16 mouse cellular contexts compared by ENCODE assay signal in genomic region chr16:92903486-92903885, GRCm38 (mm10).
"Had no signal": no experiment of that assay in that cellular context is flagged by ENCODE, and none has a peak within 500 bp of the region (broad histone marks: within the 10 kb centered on the region; RNA-seq: fewer than 3 reads in every experiment).

No protein-coding gene starts in this region.

- H3K4me1 ChIP-seq: liver, embryonic 13.5 days; midbrain, embryonic 15.5 days had no signal

- H3K9me3 ChIP-seq: limb, embryonic 12.5 days; liver, embryonic 13.5 days; megakaryocyte, embryonic 14.5 days; midbrain, embryonic 15.5 days; neural tube, embryonic 13.5 days had no signal

- ATAC-seq: intestine, embryonic 16.5 days; liver, postnatal 0 days; midbrain, embryonic 15.5 days had no signal

- H3K27me3 ChIP-seq: limb, embryonic 12.5 days; midbrain, embryonic 15.5 days; neural tube, embryonic 13.5 days had no signal

- H3K9ac ChIP-seq: limb, embryonic 12.5 days; liver, embryonic 13.5 days; liver, postnatal 0 days; midbrain, embryonic 15.5 days; neural tube, embryonic 13.5 days had no signal

- H3K27ac ChIP-seq: limb, embryonic 12.5 days; liver, embryonic 13.5 days; macrophage; midbrain, embryonic 15.5 days; neural tube, embryonic 13.5 days had no signal

- H3K4me3 ChIP-seq: limb, embryonic 12.5 days; liver, embryonic 13.5 days; midbrain, embryonic 15.5 days; neural tube, embryonic 13.5 days had no signal

- DNase-seq: kidney, postnatal 25 days; layer of hippocampus, postnatal 36 days; liver; liver, embryonic 13.5 days; liver, postnatal 0 days; retina, postnatal 1 day; right cerebral cortex, postnatal 4 days; thymus, adult 18-20 months; thymus, postnatal 14 days had no signal

- H3K36me3 ChIP-seq: limb, embryonic 12.5 days; liver, embryonic 13.5 days; midbrain, embryonic 15.5 days; neural tube, embryonic 13.5 days had no signal

- H3K4me2 ChIP-seq: limb, embryonic 12.5 days; liver, embryonic 13.5 days; midbrain, embryonic 11.5 days; midbrain, embryonic 15.5 days; neural tube, embryonic 13.5 days had no signal
